Mouse (Mus musculus): Measurements from ENCODE around the gene 5031439G07Rik. TPM values are rescaled to one million over a fixed set of nuclear protein-coding genes. Genes with fewer than 3 reads are reported as not detected.

The 5031439G07Rik gene
- total and polyA plus RNA-seq, 3 experiments: 19.6 to 61.0 TPM; not detected in 1

DNA sequence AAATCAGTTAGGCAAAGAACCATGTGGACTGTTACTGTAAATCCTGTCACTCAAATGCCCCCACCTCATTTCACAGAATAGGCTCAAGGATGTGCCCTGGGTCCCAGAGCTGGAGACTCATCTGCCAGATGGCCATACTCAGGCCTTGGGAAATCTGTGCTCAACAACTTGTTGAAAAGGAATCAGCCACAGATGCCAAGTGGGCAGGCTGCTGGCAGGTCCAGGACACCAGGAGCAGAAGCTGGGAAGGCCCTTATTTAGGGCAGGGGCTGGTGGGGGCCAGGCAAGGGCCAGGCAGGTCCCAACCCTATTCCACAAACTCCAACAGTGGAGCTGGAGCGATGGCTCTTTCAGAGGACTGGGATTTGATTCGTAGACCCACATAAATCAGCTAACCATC, 25.8 kb downstream of the 5031439G07Rik start:
- Histone ChIP-seq H3K36me3 (ENCODE audit: control insufficient read depth in 1 of 2, insufficient read depth in 2 of 2, low read length in 2 of 2) (no peaks in the 10 kb centered on the region), H3K9me3 (replicated peaks; ENCODE audit: insufficient read depth, low read length) (no peaks in the 10 kb centered on the region), H3K4me3 (ENCODE audit: control insufficient read depth in 1 of 2, insufficient read depth in 1 of 2, low read depth in 2 of 2, low read length in 2 of 2) (no peak overlapping the region), H3K27ac (ENCODE audit: control insufficient read depth, low read depth, low read length) (no peak overlapping the region), H3K27me3 (ENCODE audit: control insufficient read depth in 1 of 2, insufficient read depth in 2 of 2, low read length in 2 of 2) (no peaks in the 10 kb centered on the region), H3K4me1 (ENCODE audit: control insufficient read depth in 1 of 2, insufficient read depth in 2 of 2, low read length in 2 of 2) (no peaks in the 10 kb centered on the region), H3K79me2 (ENCODE audit: control insufficient read depth, insufficient read depth, low read length, poor library complexity) (no peaks in the 10 kb centered on the region), H3K9ac (ENCODE audit: control insufficient read depth, low read depth, low read length, poor library complexity, severe bottlenecking) (no peak overlapping the region)
- no peak for DNase-seq (ENCODE audit: low read depth, low spot score)
- TF ChIP-seq ELF1 (IDR thresholded peaks at IDR 0.05; ENCODE audit: low read depth, low read length) (no peak), SIN3A (IDR thresholded peaks at IDR 0.05; ENCODE audit: low read length) (no peak), USF1 (IDR thresholded peaks at IDR 0.05; ENCODE audit: low read depth, low read length) (no peak), NRF1 (IDR thresholded peaks at IDR 0.05; ENCODE audit: insufficient read depth, low read depth, low read length, poor library complexity, severe bottlenecking) (no peak), TAL1 (IDR thresholded peaks at IDR 0.05; ENCODE audit: low read length) (no peak), MXI1 (IDR thresholded peaks at IDR 0.05; ENCODE audit: low read depth, low read length) (no peak), POLR2AphosphoS2 (IDR thresholded peaks at IDR 0.05; ENCODE audit: low read length) (no peak), MAX (IDR thresholded peaks at IDR 0.05; ENCODE audit: low read length) (no peak), ZKSCAN1 (IDR thresholded peaks at IDR 0.05; ENCODE audit: low read depth, low read length) (no peak), MEF2A (IDR thresholded peaks at IDR 0.05; ENCODE audit: extremely low read depth, insufficient replicate concordance, low read depth, low read length, poor library complexity, severe bottlenecking) (no peak), USF2 (IDR thresholded peaks at IDR 0.05; ENCODE audit: borderline replicate concordance in 1 of 2, insufficient read depth in 1 of 2, low read depth in 1 of 2, low read length in 2 of 2) (no peak), TBP (IDR thresholded peaks at IDR 0.05; ENCODE audit: low read depth, low read length) (no peak), E2F4 (IDR thresholded peaks at IDR 0.05; ENCODE audit: borderline replicate concordance, low read depth, low read length) (no peak), NELFE (IDR thresholded peaks at IDR 0.05; ENCODE audit: low read depth, low read length) (no peak)

DNA sequence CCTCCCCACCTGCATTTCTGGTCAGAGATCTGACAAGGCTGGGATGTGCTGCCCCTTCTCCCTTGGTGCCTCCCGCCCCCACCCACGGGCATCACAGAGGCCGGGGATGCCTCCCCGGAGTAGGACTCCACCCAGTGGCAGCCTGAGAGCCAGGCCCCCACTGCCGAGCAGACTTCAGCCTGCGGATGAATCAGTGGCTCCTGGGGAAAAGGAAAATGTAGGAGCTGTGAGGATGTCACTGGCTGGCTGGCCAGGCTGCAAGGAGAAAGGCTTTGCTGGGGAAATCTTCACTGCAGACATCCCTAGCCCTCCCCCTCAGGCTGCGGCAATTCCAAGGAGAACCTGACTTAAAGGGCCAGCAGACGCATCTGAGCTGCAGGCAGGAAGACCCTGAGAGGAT, 27.7 kb downstream of the 5031439G07Rik start:
- no peaks in the 10 kb centered on the region for H3K9me3 ChIP-seq (replicated peaks; ENCODE audit: insufficient read depth, low read length)
- H3K79me2 ChIP-seq (ENCODE audit: control insufficient read depth, insufficient read depth, low read length, poor library complexity): no peaks in the 10 kb centered on the region
- no peaks in the 10 kb centered on the region for H3K27me3 ChIP-seq (ENCODE audit: control insufficient read depth in 1 of 2, insufficient read depth in 2 of 2, low read length in 2 of 2)
- no peak overlapping the region for H3K9ac ChIP-seq (ENCODE audit: control insufficient read depth, low read depth, low read length, poor library complexity, severe bottlenecking)
- no peak for DNase-seq (ENCODE audit: low read depth, low spot score)
- no peaks in the 10 kb centered on the region for H3K4me1 ChIP-seq (ENCODE audit: control insufficient read depth in 1 of 2, insufficient read depth in 2 of 2, low read length in 2 of 2)
- H3K36me3 ChIP-seq (ENCODE audit: control insufficient read depth in 1 of 2, insufficient read depth in 2 of 2, low read length in 2 of 2): no peaks in the 10 kb centered on the region
- TF ChIP-seq BHLHE40 (IDR thresholded peaks at IDR 0.05; ENCODE audit: borderline replicate concordance, low read depth, low read length): no peak
- no peak for TF ChIP-seq ZKSCAN1 (IDR thresholded peaks at IDR 0.05; ENCODE audit: low read depth, low read length)
- TF ChIP-seq GATA1 (IDR thresholded peaks at IDR 0.05; ENCODE audit: low read depth, low read length): no peak
- TF ChIP-seq HCFC1 (IDR thresholded peaks at IDR 0.05; ENCODE audit: low read depth, low read length): no peak
- TF ChIP-seq SMC3 (IDR thresholded peaks at IDR 0.05; ENCODE audit: low read depth, low read length): no peak
- TF ChIP-seq SIN3A (IDR thresholded peaks at IDR 0.05; ENCODE audit: low read length): no peak
- no peak for TF ChIP-seq UBTF (IDR thresholded peaks at IDR 0.05; ENCODE audit: borderline replicate concordance, insufficient read depth, low read depth, low read length)
- TF ChIP-seq E2F4 (IDR thresholded peaks at IDR 0.05; ENCODE audit: borderline replicate concordance, low read depth, low read length): no peak
- TF ChIP-seq MYB (IDR thresholded peaks at IDR 0.05; ENCODE audit: low read depth, low read length): no peak
- no peak for TF ChIP-seq MEF2A (IDR thresholded peaks at IDR 0.05; ENCODE audit: extremely low read depth, insufficient replicate concordance, low read depth, low read length, poor library complexity, severe bottlenecking)
- TF ChIP-seq ZMIZ1 (IDR thresholded peaks at IDR 0.05; ENCODE audit: low read depth, low read length): no peak
- TF ChIP-seq ZC3H11A (IDR thresholded peaks at IDR 0.05; ENCODE audit: low read depth, low read length): no peak
- H3K4me3 ChIP-seq (ENCODE audit: control insufficient read depth in 1 of 2, insufficient read depth in 1 of 2, low read depth in 2 of 2, low read length in 2 of 2): no peak overlapping the region
- H3K27ac ChIP-seq (ENCODE audit: control insufficient read depth, low read depth, low read length): no peak overlapping the region

Measured in MEL (cell line).